Mouse (Mus musculus) left cerebral cortex, adult 8-10 months (tissue): ENCODE data around the gene Gm10719. TPM values are rescaled to one million over a fixed set of nuclear protein-coding genes. Genes with fewer than 3 reads are reported as not detected.
"Not testable (repeated sequence)": the region's sequence is repeated elsewhere in the genome, so short reads cannot be mapped to it uniquely, and the experiment has no call there.

Experiments
- DNase-seq, 2 experiments: peaks; one replicate each; pipeline ENCODE4 v3.0.0; 2022; ENCODE audit warnings: low spot score in 2 of 2
- microRNA-seq, 2 experiments: library from miRNA; unstranded; fragments of <30 nt; microRNA quantifications; one replicate each; pipeline ENCODE4 v1.2.0; 2022
- total RNA-seq, 4 experiments: library from RNA; stranded (reverse); gene quantifications; 2 replicates each; pipeline ENCODE4 v1.2.4; 2022

The Gm10719 gene
- total RNA-seq, 4 experiments from 2014 or later: 0.53 to 1.6 (median 1.1) TPM

DNA sequence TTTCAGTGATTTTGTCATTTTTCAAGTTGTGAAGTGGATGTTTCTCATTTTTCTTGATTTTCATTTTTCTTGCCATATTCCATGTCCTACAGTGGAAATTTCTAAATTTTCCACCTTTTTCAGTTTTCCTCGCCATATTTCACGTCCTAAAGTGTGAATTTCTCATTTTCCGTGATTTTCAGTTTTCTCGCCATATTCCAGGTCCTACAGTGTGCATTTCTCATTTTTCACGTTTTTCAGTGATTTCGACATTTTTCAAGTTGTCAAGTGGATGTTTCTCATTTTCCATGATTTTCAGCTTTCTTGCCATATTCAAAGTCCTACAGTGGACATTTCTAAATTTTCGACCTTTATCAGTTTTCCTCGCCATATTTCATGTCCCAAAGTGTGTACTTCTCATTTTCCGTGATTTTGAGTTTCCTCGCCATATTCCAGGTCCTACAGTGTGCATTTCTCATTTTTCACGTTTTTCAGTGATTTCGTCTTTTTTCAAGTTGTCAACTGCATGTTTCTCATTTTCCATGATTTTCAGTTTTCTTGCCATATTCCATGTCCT, 7.8 kb downstream of the Gm10719 start, which contains the start of gene Gm10717:
Gm10717 (plus strand) TSS at position 506 of the 556 bp plus-strand sequence.
- DNase-seq: peak; percentile 2 to 34

DNA sequence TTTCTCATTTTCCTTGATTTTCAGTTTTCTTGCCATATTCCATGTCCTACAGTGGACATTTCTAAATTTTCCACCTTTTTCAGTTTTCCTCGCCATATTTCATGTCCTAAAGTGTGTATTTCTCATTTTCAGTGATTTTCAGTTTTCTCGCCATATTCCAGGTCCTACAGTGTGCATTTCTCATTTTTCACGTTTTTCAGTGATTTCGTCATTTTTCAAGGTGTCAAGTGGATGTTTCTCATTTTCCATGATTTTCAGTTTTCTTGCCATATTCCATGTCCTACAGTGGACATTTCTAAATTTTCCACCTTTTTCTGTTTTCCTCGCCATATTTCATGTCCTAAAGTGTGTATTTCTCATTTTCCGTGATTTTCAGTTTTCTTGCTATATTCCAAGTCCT, 8.4 kb downstream of the Gm10719 start:
- DNase-seq: peak; percentile 40 to 52

DNA sequence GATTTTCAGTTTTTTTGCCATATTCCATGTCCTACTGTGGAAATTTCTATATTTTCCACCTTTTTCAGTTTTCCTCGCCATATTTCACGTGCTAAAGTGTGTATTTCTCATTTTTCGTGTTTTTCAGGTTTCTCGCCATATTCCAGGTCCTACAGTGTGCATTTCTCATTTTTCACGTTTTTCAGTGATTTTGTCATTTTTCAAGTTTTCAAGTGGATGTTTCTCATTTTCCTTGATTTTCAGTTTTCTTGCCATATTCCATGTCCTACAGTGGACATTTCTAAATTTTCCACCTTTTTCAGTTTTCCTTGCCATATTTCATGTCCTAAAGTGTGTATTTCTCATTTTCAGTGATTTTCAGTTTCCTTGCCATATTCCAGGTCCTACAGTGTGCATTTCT, 8.9 kb downstream of the Gm10719 start:
- DNase-seq: not testable (repeated sequence)

DNA sequence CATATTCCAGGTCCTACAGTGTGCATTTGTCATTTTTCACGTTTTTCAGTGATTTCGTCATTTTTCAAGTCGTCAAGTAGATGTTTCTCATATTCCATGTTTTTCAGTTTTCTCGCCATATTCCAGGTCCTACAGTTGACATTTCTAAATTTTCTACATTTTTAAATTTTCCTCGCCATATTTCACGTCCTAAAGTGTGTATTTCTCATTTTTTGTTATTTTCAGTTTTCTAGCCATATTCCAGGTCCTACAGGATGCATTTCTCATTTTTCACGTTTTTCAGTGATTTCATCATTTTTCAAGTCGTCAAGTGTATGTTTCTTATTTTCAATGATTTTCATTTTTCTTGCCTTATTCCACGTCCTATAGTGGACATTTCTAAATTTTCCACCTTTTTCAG, 9.5 kb downstream of the Gm10719 start:
- not testable (repeated sequence) for DNase-seq

DNA sequence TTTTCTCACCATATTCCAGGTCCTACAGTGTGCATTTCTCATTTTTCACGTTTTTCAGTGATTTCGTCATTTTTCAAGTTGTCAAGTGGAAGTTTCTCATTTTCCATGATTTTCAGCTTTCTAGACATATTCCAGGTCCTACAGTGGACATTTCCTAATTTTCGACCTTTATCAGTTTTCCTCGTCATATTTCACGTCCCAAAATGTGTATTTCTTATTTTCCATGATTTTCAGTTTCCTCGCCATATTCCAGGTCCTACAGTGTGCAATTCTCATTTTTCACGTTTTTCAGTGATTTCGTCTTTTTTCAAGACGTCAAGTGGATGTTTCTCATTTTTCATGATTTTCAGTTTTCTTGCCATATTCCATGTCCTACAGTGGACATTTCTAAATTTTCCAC, 10.0 kb downstream of the Gm10719 start:
- DNase-seq: not testable (repeated sequence)

DNA sequence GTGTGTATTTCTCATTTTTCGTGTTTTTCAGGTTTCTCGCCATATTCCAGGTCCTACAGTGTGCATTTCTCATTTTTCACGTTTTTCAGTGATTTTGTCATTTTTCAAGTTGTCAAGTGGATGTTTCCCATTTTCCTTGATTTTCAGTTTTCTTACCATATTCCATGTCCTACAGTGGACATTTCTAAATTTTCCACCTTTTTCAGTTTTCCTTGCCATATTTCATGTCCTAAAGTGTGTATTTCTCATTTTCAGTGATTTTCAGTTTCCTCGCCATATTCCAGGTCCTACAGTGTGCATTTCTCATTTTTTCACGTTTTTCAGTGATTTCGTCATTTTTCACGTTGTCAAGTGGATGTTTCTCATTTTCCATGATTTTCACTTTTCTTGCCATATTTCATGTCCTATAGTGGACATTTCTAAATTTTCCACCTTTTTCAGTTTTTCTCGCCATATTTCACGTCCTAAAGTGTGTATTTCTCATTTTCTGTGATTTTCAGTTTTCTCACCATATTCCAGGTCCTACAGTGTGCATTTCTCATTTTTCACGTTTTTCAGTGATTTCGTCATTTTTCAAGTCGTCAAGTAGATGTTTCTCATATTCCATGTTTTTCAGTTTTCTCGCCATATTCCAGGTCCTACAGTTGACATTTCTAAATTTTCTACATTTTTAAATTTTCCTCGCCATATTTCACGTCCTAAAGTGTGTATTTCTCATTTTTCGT, 12.2 kb downstream of the Gm10719 start:
- DNase-seq: peak; percentile 14 to 40

DNA sequence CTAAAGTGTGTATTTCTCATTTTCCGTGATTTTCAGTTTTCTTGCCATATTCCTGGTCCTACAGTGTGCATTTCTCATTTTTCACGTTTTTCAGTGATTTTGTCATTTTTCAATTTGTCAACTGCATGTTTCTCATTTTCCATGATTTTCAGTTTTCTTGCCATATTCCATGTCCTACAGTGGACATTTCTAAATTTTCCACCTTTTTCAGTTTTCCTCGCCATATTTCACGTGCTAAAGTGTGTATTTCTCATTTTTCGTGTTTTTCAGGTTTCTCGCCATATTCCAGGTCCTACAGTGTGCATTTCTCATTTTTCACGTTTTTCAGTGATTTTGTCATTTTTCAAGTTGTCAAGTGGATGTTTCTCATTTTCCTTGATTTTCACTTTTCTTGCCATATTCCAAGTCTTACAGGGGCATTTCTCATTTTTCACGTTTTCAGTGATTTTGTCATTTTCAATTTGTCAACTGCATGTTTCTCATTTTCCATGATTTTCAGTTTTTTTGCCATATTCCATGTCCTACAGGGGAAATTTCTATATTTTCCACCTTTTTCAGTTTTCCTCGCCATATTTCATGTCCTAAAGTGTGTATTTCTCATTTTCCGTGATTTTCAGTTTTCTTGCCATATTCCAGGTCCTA, 13.6 kb downstream of the Gm10719 start:
- not testable (repeated sequence) for DNase-seq

DNA sequence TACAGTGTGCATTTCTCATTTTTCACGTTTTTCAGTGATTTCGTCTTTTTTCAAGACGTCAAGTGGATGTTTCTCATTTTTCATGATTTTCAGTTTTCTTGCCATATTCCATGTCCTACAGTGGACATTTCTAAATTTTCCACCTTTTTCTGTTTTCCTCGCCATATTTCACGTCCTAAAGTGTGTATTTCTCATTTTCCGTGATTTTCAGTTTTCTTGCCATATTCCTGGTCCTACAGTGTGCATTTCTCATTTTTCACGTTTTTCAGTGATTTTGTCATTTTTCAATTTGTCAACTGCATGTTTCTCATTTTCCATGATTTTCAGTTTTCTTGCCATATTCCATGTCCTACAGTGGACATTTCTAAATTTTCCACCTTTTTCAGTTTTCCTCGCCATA, 17.1 kb downstream of the Gm10719 start, which contains the start of gene Gm17535:
Gm17535 (plus strand) TSS at position 301 of the 400 bp plus-strand sequence.
- not testable (repeated sequence) for DNase-seq

DNA sequence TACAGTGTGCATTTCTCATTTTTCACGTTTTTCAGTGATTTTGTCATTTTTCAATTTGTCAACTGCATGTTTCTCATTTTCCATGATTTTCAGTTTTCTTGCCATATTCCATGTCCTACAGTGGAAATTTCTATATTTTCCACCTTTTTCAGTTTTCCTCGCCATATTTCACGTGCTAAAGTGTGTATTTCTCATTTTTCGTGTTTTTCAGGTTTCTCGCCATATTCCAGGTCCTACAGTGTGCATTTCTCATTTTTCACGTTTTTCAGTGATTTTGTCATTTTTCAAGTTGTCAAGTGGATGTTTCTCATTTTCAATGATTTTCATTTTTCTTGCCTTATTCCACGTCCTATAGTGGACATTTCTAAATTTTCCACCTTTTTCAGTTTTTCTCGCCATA, 19.4 kb downstream of the Gm10719 start, which contains the start of gene Gm10715:
Gm10715 (plus strand) TSS at position 301 of the 400 bp plus-strand sequence.
- not testable (repeated sequence) for DNase-seq

DNA sequence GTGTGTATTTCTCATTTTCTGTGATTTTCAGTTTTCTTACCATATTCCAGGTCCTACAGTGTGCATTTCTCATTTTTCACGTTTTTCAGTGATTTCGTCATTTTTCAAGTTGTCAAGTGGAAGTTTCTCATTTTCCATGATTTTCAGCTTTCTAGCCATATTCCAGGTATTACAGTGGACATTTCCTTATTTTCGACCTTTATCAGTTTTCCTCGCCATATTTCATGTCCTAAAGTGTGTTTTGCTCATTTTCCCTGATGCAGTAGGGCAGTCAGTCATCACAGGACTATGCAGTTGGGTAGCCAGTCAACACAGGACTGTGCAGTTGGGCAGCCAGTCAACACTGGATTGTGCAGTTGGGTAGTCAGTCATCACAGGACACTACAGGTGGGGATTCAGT, 21.0 kb downstream of the Gm10719 start:
- DNase-seq: not testable (repeated sequence)

Small RNA genes within 50 kb of the gene (microRNA-seq; reads per million reads assigned to microRNA genes)
- gene Mir101c: 0 reads per million in 2 experiments

Other genes starting within 250 kb of the Gm10719 start
- not detected for gene Gm10722, start 16.5 kb upstream of the Gm10719 start, total RNA-seq
- not detected for gene Gm11168, start 14.1 kb upstream of the Gm10719 start, total RNA-seq
- 1 to 10 TPM in 1 of 4 experiments, not detected in 3; 1.5 TPM for gene Gm10721, start 4.3 kb upstream of the Gm10719 start, total RNA-seq
- not detected for gene Gm10720, start 1.8 kb upstream of the Gm10719 start, total RNA-seq
- 1 to 10 TPM in 3 of 4 experiments, under 1 TPM in 1; 0.73 to 3.0 (median 1.5) TPM for gene Gm10718, start 6.1 kb downstream of the Gm10719 start, total RNA-seq
- gene Gm10717, start 8.0 kb downstream of the Gm10719 start, total RNA-seq: under 1 TPM in 1 of 4 experiments, not detected in 3; 0.61 TPM
- not detected for gene Gm17535, start 17.2 kb downstream of the Gm10719 start, total RNA-seq
- gene Gm10715, start 19.5 kb downstream of the Gm10719 start, total RNA-seq: not detected